Mouse (Mus musculus) kidney, adult 2 months (tissue): Measurements from ENCODE around the gene Adgrl1.

Experiments used
- CTCF ChIP-seq: fragments of 200-500 bp; conservative IDR thresholded peaks from 2 replicates; pipeline ENCODE4 v1.5.1; 2011; ENCODE audit warnings: low read depth, mild to moderate bottlenecking, control low read depth, low read length, moderate library complexity, mixed read lengths; ENCODE audit not compliant: insufficient read depth, insufficient read length
- POLR2A ChIP-seq: fragments of 200-500 bp; IDR thresholded peaks from one replicate; pipeline ENCODE4 v1.6.1; 2011; ENCODE audit warnings: low read depth, low read length, control low read depth

DNA sequence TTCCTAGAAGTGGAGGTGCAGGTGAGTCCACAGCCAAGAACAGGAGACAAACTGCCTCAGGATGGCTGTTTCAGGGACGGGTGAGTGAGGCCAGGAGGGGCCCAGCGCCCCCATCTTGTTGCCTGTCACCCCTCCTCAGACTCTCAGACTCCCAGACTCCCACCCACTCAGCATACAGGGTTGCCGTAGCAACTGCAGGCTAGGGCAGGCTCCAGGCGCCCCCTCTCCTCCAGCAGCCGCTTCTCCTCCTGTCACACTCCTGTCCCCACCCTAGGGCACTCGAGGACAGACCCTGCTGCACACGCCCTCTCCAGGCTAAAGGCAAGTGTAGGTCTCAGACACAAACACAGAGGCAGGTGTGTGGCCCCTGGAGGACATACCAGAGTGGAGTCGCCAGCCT, 9.4 kb downstream of the Adgrl1 start:
- TF ChIP-seq POLR2A: no peak
- TF ChIP-seq CTCF: no peak
